Mouse (Mus musculus) thymus, postnatal 25 days (tissue): ENCODE data around the gene Xirp1.

Experiments used
- DNase-seq: peaks from one replicate; pipeline ENCODE4 v3.0.0; 2022

The Xirp1 gene

DNA sequence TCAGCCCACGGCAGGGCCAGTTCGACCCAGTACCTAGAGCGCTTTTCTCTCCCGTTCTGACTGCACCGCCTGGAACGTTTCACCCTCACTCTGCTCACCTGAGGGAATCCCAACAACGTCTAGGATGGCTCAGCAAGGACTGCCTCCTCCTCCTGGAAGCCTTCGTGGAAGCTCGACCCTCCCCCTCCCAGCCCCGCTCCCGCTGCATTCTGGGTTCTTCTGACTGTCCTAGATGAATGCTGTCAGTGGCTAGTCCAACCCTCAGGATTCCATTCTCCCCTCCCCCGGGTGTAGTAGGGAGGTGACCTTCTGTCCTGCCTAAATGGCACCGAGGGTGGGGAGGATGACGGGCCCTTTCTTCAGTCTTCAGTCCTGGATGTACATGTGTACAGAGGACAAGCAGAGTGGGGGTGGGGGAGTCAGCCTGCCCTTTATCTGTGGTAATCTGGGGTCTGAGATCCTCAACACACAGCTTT is 38.8 kb downstream of the Xirp1 start, which contains the start of gene Csrnp1:
Csrnp1 (minus strand) TSS at position 123 of the 476 bp plus-strand sequence.
- peak; percentile 58 for DNase-seq

DNA sequence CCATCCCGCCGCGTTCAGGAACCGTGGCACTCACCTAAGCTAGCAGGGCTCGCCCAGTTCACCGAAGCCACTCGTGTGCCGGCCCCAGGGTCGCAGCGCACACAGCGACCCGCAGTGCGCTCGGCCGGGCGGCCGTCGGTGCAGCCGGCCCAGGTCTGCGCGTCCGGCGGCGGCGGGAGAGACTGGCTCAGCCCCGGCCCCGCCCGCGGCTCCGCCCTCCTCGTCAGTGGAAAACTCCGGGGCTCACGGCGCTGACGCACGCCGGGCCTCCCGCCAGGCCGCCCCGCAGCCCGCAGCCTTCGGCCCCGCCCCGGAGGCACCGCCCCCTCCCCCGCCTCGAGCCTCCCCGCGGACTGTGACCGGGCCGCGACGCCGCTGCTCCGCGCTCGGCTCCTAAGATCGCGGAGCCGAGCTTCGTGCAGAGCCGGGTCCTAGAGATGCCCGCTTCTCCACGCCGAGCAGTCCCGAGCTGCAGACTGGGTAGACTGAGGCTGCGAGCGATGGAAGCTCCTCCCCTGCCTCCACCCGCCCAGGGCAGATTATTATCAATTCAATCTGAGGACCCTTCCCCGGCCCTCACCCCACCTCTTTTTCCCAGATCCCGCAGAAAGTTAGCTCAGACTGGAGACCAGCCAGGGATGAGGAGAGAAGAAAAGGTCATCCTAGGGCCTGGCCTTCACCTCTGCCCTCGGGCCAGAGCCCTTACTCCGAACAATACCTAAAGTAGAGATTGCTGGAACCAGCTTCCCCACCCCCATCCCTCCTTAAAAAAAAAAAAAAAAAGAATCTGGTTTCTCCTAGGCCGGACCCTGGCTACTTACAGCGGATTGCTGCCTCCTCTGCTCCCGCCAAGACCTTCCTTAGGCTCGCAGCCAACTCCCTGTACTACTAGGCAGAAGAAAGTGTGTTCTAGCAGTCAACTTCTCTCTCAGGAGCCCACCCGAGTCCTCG is 39.5 kb downstream of the Xirp1 start:
- peak; percentile 90 for DNase-seq

DNA sequence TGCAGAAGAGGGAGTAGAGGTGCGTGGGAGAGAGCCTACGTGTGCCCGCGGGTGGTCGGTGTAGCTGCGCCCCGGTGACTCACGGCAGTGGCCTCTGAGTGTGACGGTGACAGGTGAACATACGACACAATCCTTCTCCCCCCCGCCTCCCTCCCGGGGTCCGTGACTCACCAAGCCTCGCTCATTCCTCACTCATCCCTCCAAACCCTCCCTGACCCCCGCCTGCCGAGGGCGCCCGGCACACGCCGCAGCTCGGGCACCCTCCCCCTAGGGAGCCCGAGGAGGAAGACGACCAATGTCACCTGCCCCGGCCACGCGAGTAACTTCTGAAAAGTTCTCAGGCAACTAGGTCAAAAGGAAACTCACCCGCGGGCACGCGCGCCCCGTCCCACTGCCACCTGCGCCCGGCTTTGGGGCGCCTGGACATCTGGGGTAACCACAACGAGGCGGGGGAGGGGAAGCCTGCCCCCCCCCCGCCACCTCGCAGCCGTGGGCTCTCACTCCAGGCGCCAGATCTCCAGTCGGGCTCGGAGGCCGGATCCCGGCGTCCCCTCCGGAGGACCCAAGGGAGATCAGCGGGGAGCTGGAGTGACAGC is 40.3 kb downstream of the Xirp1 start:
- peak; percentile 85 for DNase-seq

DNA sequence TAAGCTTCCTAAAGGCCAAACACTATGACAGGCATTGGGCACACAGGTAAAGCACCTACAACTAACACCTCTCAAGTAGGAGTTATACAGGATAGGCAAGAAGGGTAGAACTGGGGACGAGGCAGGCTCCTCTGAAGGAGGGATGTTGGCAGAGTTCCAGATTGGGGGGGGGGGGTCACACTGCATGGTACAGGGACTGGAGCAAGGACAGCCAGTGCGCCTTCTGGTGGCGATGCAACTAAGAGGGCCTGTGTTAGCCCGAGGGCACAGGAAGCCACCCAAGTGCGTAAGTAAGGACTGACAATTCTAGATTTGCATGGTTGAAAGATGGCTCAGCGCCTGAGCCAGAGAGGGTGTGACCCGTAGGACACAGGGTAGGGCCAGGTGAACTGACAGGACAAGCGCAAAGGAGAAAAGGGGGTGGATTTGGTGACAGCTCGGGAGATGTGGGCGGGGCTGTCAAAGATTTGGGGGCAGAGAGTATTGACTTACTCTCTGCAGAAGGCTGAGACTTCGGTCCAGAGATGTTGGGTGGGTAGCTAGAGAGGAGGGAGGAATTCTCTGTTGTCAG is 41.1 kb downstream of the Xirp1 start:
- DNase-seq = peak; percentile 89

DNA sequence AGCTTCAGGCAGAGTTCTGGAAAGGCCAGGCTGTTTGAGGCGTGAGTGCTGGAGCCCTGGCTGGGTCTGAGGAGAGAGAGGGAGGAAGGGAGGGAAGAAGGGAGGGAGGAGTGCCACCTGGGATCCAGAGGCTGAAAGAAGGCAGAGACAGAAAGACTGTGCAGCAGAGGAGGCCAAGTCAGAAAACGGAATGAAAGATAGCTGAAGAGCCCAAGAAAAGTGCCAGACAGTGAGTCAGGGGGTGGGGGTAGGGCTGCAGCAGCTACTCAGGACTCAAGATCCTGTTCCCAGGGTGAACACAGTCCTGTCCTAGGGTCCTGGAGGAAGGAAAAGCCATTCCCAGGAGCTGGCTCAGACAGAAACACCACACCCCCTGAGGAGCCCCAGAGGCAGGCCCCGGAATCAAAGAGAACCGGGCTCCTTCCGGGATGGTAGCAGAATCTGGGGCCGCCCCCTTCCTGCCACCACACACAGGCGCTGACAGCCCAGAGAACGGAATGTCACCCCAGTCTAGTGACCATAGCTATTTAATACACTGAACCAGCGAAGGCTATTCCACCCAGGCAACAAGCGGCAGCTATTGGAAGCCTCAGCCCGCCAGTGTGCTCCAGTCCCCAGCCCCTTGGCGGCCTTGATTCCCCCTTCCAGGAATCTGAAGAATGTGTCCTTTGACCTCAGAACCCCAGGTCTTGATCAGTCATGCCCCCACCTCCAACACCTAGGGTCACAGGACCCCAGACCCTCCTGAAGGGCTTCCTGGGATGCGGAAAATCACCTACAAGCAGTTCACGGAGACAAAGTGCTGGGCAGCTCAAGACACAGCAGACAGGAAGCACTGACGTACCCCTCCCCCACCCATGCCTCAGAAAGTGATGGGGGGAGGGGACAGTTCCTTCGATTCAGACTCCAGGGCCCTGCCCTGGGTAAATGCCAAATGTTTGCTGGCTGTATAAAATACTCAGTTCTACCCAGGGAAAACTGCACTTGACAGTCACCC is 41.9 kb downstream of the Xirp1 start:
- peak; percentile 87 for DNase-seq

DNA sequence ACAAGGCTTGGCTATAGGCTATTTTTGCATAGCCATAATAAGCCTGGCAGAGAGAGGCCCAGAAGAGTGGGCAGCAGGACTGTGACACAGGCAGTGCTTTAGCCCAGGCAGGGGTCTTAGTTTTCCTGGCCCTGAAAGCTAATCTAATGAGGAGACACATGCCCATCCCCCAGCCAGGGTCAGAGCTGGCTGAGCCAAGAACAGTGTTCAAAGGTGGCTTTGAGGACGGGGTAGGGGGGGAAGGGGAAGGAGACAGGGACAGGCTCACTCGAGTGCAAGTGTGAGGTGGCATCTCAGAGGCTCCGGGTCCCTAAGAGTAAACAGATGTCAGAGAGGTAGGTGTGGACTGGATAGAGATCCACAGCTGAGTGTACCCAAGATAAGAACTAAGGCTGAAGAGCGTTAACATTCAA is 42.6 kb downstream of the Xirp1 start:
- DNase-seq = peak; percentile 42

DNA sequence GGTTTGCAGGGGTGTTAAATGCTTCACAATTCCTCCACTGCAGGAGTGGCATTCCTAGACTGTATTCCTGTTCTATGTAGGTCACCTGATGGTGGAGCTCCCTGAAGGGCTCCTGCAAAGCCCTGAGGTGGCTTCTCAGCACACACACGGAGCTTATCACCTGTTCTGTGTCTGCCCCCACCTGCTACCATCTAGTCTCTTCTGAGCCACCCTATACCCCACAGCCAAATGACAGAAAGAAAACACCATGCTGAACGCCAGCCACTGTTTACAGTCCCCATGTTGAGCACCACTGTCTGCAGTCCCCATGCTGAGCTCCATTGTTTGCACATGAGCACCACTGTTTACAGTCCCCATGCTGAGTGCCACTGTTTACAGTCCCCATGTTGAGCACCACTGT is 43.6 kb downstream of the Xirp1 start:
- peak; percentile 39 for DNase-seq

DNA sequence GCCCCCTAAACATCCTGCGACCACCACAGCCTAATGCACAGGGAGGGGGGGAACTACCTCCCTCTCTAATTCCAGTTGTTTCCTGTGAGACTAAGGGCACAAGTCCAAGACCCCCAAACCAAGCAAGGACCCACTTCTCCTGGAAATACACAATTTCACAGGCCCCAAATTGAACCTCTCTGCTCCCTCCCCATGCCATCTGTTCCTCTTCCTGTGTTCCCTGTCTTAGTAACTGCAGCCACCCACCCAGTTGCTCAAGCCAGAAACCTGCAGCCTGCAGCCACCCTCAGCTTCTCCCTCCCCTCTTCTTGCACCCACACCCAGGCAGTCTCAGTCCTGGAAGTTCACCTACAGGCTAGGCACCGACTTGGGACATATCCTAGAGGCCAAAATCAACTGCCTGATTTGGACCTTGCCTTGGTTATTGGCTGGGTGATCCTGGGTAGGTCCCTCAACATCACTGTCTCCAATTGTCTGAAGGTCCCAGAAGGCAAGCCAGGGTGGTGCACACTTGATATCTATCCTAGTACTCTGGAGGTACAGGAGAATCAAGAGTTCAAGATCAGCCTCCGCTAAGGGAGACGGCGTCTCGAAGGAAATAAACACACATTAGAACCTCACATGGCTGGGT is 44.5 kb downstream of the Xirp1 start:
- DNase-seq = peak; percentile 51

DNA sequence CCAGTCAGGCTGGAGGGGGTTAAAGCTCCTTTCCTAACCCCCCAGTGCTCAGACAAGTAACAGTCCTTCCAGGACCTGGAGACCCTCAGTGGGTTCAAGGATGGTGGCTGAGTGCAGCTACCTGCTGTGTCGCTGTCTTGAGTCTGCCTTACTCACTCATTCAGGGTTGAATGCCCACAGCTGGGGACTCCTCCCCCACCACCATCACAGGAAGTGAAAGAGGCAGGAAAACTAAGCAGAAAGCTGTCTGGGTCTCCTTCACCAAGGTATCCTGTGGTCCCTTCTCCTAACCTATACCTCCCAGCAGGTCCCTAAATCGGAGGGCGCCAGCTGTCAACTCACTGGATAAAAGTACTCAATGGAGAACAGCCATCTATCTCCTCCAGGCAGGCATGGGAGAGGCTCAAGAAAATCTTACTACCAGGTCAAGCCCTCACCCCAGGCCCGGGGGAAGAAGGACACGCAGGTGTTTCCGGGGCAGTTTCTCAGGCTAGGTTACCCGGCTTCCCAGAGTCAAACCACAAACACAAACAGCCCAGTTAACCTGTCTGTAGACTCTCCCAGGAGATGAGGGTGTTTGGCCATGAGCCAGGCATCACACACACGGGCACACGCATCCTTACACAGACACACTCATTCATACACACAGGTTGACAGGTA is 45.1 kb downstream of the Xirp1 start:
- DNase-seq = peak; percentile 86

DNA sequence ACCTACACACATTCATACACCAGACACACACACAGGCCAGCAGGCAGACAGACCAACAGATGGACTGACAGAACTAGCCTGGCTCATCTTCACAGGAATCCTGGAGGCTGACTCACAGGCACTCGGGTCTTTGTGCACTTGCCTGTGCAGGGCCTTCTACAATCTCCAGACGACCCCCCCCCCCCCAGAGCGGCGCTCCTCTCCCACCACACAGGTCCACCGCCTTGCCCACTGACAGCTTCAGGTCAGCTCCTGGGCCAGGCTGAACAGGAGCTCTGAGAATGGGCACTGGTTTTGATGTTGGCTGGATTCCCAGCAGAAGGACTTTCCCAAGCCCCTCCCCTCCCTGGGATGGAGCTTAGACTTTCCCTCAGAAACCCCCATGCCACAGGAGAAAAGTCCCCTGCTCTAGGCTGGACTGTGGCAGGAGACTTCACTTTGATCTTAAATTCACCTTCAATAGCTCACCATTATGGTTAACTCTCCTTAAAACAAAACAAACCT is 45.8 kb downstream of the Xirp1 start:
- DNase-seq = no peak

DNA sequence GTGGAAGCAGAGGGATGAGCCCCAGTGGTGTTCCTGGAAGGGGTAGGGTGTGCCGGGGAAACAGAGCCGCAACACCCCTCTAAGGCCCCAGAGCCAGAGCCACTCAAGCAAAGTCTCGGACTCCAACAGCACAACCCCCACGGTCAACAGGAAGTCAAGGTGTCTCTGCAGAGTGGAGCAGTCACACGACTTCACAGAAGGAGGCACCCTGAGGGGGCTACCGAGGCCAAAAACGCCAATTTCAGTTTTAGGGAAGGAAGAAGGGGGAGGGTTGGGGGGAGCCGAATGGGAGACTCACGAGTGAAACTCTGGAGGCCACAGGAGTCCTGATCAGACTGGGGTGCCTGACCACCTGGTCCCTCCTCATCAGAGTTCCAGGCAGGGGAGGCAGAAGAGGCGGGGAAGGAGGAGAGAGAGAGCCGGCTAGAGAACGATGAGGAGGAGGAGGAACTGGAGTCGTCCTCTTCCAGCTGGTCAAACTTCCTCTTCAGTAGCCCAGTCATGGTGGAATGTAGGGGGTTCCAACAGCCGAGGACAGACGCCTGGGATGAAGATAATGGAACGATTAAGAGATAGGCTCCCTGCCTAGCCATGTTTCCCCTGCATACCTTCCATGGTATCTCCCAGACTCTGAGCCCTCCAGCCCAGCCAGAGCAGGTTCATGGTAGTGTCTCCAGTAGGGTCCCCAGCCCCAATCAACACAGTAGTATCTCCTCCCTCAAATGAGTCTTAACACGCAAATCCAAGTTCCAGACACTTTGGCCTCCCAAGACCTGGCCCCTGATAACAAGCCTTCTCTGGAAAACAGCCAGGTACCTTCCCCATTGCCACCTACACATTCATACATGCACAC is 46.5 kb downstream of the Xirp1 start:
- DNase-seq = peak; percentile 50

DNA sequence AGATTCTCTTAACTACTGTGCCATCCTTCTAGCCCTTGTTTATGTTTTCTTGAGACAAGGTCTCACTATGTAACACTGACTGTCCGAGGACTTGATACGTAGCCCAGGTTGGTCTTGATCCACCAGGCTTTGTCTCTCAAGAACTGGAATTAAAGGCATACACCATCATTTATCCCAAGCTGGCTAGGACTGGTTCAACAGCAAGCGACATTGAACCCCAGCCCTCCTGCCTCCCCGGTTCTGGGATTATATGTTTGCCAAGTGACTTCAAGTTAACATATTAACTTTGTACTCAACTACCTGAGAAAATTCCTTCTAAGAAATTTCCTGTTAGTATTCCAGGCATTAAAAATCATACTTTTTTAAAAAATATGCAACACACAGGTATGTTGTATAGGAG is 48.1 kb downstream of the Xirp1 start:
- DNase-seq = no peak

DNA sequence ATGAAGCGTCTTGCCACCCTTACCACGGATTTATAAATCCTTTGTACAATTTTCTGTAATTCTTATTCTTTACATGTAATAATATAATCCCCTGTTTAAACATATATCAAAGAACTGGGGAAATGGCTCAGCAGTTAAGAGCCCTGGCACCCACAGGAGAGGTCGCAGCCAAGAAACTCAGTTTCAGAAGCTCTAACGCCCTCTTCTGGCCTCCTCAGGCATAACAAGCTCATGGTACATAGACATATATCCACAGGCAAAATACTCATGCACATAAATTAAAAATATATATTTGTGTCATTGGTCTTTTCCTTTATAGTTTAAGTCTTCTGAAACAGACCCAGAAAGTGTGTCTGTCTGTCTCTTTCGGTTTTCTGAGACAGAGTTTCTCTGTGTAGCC is 48.8 kb downstream of the Xirp1 start:
- DNase-seq = no peak

DNA sequence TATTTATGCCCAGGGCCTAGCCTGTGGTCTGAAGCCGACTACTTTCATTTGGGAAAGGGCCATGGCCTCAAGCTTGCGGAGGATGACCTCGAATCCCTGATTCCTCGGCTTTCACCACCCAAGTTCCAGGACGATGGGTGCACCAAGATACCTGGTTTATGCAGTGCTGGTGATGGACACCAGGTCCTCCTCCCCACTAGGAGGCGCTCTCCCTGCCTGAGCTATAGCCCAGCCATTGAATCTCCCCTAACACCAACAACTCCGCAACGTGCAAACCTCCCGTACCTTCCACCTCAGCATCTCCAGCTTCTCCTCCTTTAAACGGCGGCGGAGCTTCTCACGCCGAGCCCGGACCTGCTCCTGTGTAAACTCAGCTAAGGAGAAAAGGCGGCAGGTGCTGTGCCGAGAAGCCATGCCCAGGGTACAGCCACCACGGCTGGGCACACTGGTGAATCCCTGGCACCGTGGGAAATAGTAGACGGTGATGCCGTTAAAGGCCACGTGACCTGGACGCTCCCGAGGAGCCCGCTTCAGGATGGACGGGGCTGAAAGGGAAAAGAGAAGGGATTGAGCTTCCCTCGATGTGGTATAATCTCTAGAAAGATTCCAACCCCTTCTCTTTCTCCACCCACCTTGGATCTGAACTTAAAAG is 49.4 kb downstream of the Xirp1 start:
- peak; percentile 50 for DNase-seq

DNA sequence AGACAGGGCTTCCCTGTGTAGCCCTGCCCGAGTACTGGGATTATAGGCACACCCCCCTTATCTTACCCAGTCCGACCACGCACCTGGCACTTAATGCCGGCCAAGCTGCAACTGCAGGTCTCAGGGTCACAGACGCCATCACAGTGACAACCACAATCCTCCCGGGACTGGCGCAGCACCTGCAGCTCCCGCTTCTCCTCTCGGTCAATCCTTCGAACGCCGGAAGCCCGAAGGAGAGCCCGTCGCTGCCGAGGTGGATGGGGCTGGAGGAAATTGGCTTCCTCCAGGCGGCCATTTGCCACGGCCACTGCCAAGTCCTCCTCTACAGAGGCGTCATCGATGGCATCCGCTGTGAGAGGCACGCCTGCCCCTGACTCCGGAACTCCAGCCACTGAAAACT is 50.1 kb downstream of the Xirp1 start:
- DNase-seq = no peak

DNA sequence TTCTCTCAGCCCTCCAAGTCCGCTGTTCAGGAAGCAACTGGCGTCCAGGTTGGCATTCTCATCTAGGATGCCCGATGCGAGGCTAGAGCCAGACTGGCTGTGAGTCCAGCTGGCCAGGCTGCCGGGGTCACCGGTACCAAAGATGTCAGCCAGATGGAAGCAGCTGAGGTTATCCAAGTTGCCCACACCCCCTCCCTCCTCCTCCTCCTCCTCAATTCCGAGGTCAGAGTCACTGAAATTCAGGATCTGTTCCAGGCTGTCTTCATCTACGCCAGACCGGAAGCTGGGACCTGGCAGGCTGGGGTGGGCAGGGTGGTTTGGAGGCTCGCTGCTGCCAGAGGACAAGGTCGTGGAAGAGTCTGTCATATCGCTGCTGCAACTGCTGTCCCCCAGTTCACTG is 50.8 kb downstream of the Xirp1 start:
- DNase-seq = no peak

DNA sequence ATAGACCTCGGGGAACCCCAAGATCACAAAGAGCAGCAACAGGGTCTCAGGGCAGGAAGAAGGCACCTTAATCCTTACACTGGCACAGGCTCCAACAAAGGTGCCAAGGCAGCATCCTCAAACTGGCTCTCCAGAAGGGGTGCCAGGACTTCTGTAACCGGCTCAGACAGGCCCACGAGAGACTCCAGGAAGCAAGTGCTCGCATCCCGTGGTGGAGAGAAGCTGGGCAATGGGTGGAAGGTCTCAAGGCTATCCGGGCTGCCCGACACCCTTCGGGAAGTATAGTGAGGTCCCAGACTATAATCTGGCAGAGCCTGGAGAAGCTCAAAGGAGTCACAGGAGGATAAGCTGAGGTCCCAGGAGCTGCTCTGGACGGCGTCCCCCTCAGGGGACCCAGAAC is 51.2 kb downstream of the Xirp1 start:
- no peak for DNase-seq

DNA sequence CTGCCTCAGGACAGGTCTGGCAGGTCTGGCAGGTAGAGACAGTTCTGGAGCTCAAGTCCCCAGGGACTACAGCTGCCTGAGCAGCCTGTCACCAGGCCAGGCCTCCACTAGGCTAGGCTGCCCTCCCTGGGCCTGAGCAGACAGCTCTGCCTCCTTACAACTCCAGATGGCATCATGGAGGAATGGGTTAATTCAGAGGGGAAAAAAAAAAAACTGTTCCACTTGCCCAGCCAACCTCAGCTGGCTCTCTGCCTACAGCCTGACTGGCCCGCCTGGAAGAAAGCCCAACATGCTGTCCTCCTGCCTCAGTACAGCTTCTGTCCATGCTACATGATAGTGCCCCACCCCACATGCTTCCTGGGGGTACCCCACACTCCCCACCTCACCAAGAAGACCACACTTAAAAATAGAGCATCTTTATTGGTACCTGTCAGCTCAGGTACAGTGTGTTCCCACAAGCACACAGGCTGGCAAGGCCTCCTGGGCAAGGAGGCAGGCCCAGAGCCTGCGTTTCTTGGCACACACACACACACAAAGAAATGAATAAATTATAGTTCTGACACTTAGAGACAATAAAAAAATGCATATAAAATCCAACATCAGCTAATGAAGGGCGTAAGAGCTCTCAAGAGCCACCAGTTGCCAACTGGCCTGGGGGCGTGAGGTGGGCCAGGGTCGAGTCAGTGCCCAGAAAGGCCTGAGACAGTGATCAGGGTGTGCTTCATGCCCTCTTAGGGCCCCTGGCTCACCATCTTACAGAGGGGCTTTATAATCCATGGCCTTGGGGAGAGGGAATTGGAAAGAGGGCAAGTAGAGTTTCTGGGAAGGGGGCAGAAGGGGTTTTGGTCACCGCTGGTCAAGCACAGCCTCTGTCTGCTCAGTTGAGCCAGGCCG is 52.4 kb downstream of the Xirp1 start:
- DNase-seq = no peak

DNA sequence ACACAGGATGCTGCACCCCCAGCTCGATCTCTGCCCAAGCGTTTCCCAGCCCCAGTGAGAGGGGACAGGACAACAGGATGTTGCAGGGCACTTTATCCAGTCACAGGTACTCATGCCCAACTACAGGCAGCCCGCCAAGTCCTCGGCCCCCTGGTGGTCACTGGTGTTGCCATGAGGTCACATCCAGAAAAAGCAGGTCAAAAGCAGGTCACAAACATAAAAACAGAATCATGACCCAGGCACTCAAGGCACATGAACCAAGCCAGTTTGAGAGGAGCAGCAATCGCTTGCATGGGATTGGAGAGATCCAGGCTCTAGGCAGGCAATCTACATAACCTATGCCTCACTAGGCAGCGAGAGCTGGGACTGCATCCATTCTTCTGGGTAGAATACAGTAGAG is 53.2 kb downstream of the Xirp1 start:
- DNase-seq = peak; percentile 49
